Mouse (Mus musculus) kidney, adult 18-20 months (tissue): Measurements from ENCODE around the gene 2010003K11Rik.
"Not testable (repeated sequence)": the region's sequence is repeated elsewhere in the genome, so short reads cannot be mapped to it uniquely, and the experiment has no call there.

Source experiments
- DNase-seq: peaks from one replicate; pipeline ENCODE4 v3.0.0; 2021

2010003K11Rik gene

GRCm38 (mm10) chr19:4455071-4455800 lies 43.1 kb downstream of the 2010003K11Rik start:
- no peak for DNase-seq

GRCm38 (mm10) chr19:4454040-4454439 lies 44.3 kb downstream of the 2010003K11Rik start:
- not testable (repeated sequence) for DNase-seq

- DNase-seq: no peak
Measured at GRCm38 (mm10) chr19:4452525-4452924, 45.9 kb downstream of the 2010003K11Rik start.

GRCm38 (mm10) chr19:4451965-4452364 lies 46.4 kb downstream of the 2010003K11Rik start:
- no peak for DNase-seq

GRCm38 (mm10) chr19:4451098-4451497 lies 47.3 kb downstream of the 2010003K11Rik start:
- DNase-seq: no peak

GRCm38 (mm10) chr19:4450666-4451065 lies 47.7 kb downstream of the 2010003K11Rik start:
- no peak for DNase-seq

- no peak for DNase-seq
Measured at GRCm38 (mm10) chr19:4449230-4449629, 49.2 kb downstream of the 2010003K11Rik start.

- no peak for DNase-seq
Measured at GRCm38 (mm10) chr19:4447445-4447844, 50.9 kb downstream of the 2010003K11Rik start.
